In the genomic region with DNA sequence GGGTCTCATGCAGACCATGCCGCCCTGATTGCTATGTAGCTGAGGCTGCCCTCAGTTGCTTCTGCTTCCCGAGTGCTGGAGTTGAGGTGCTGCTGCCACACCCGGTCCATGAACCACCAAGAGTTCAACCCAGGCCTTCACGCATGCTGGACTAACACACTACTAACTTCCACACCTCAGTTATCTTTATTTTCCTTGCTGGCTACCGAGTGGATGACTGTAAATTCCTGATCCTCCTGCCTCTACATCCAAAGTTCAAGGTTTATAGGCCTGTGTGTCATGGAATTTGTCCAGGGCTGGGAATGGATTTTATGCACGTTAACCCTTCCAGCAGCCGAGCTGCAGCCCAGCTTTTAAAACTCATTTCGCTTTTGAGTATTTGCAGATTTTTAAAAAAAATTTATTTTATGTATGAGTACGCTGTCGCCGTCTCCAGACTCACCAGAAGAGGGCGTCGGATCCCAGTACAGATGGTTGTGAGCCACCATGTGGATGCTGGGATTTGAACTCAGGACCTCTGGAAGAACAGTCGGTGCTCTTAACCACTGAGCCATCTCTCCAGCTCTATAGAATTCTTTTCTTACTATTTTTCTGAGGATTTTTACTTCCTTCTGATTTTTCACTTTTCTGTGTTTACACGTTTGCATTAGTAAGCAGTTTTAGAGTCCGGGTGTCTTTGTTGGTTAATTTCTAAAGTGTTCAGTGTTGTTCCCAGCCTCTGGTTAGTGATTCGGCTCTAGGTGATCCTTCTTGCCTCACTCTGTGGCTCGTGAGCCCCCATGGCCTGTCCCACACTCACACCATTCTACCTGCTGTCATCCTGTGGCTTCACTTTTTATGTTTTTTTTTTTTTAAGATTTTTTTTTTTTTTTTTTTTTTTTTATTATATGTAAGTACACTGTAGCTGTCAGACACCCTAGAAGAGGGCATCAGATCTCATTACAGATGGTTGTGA, we compare ENCODE assay signal across 10 mouse cellular contexts. TPM values are rescaled to one million over a fixed set of nuclear protein-coding genes. Genes with fewer than 3 reads are reported as not detected.
DNase-seq lines count a peak whose midpoint lies in the region; ATAC-seq and TF ChIP-seq lines count a peak whose summit lies in the region.
"Had no signal": no experiment of that assay in that cellular context is flagged by ENCODE, and none has a peak within 500 bp of the region (broad histone marks: within the 10 kb centered on the region; RNA-seq: fewer than 3 reads in every experiment).

No protein-coding gene starts in this region.

- peaks cover 27% of the 10 kb centered on the region for H3K36me3 ChIP-seq in forebrain, embryonic 15.5 days
- peaks cover 73% of the 10 kb centered on the region for H3K36me3 ChIP-seq in forebrain, embryonic 13.5 days (ENCODE audit: poor library complexity, severe bottlenecking)
- peaks cover 4% of the 10 kb centered on the region for H3K36me3 ChIP-seq in liver, embryonic 14.5 days (replicated peaks; ENCODE audit: control insufficient read depth, insufficient read depth, low read depth)
- H3K36me3 ChIP-seq in liver, embryonic 11.5 days (ENCODE audit: control insufficient read depth, insufficient read depth, low read length): peaks cover 8% of the 10 kb centered on the region; the same call in 1 of the 2 replicates

- no peak overlapping the region for H3K4me3 ChIP-seq in forebrain, embryonic 15.5 days
- no peak overlapping the region for H3K4me3 ChIP-seq in forebrain, embryonic 13.5 days
- H3K4me3 ChIP-seq in liver, embryonic 14.5 days (ENCODE audit: insufficient read depth in 1 of 2, low read depth in 2 of 2, low read length in 2 of 2): no peak overlapping the region
- no peak overlapping the region for H3K4me3 ChIP-seq in liver, embryonic 11.5 days (ENCODE audit: low read depth, low read length)

- H3K4me1 ChIP-seq in forebrain, embryonic 15.5 days: peaks cover 7% of the 10 kb centered on the region
- peaks cover 7% of the 10 kb centered on the region for H3K4me1 ChIP-seq in forebrain, embryonic 13.5 days
- H3K4me1 ChIP-seq in liver, embryonic 14.5 days (replicated peaks; ENCODE audit: control insufficient read depth in 2 of 2, insufficient read depth in 2 of 2, low read length in 1 of 2): no peaks in the 10 kb centered on the region
- H3K4me1 ChIP-seq in liver, embryonic 11.5 days (replicated peaks; ENCODE audit: control insufficient read depth, insufficient read depth, low read length): no peaks in the 10 kb centered on the region

- peak; percentile 28; the same call in 1 of the 2 replicates for TF ChIP-seq CTCF in liver, embryonic 14.5 days (IDR thresholded peaks at IDR 0.05; ENCODE audit: low read depth)

- no peak overlapping the region for H3K4me2 ChIP-seq in forebrain, embryonic 15.5 days (replicated peaks)
- H3K4me2 ChIP-seq in forebrain, embryonic 13.5 days: no peak overlapping the region
- no peak overlapping the region for H3K4me2 ChIP-seq in liver, embryonic 14.5 days (ENCODE audit: low read depth)
- no peak overlapping the region for H3K4me2 ChIP-seq in liver, embryonic 11.5 days
- H3K4me2 ChIP-seq: heart, embryonic 11.5 days had no signal

- ATAC-seq in forebrain, embryonic 15.5 days (replicated peaks): 0 out of 2 replicates have a peak, but pooled peaks have one; percentile 10
- no peak; the same call in 1 of the 2 replicates for ATAC-seq in forebrain, embryonic 13.5 days
- no peak for ATAC-seq in liver, embryonic 14.5 days (ENCODE audit: insufficient read depth)
- ATAC-seq in liver, embryonic 11.5 days (replicated peaks; ENCODE audit: low FRiP score): no peak

- no peak for TF ChIP-seq EP300 in liver, embryonic 14.5 days (IDR thresholded peaks at IDR 0.05; ENCODE audit: low read depth)

- DNase-seq in liver, embryonic 14.5 days (ENCODE audit: low read depth in 3 of 3, low spot score in 3 of 3): no peak
- no peak for DNase-seq in liver, embryonic 11.5 days (ENCODE audit: low spot score)
- DNase-seq in induced T-regulatory cell, adult 2 months (ENCODE audit: low read depth): peak; percentile 26
- peak; percentile 24 to 48 for DNase-seq in kidney, postnatal 25 days
- DNase-seq in spleen, postnatal 4 days (ENCODE audit: low spot score in 2 of 2): no peak
- no peak for DNase-seq in left cerebral cortex, postnatal 4 days
- DNase-seq: thymus, adult 18-20 months had no signal

- intact Hi-C loops in left cerebral cortex, postnatal 4 days (cut with DNase I): loop anchor here (5.0 to 10.0 kb wide), 2 partner anchors 50 to 312 kb away; no protein-coding TSS in a partner anchor

- H3K27ac ChIP-seq in forebrain, embryonic 15.5 days (replicated peaks): no peak overlapping the region
- no peak overlapping the region for H3K27ac ChIP-seq in forebrain, embryonic 13.5 days
- H3K27ac ChIP-seq in liver, embryonic 14.5 days: no peak overlapping the region
- no peak overlapping the region for H3K27ac ChIP-seq in liver, embryonic 11.5 days (ENCODE audit: low read depth, low read length)

- H3K9me3 ChIP-seq in forebrain, embryonic 15.5 days: no peaks in the 10 kb centered on the region
- no peaks in the 10 kb centered on the region for H3K9me3 ChIP-seq in forebrain, embryonic 13.5 days (replicated peaks)
- no peaks in the 10 kb centered on the region for H3K9me3 ChIP-seq in liver, embryonic 14.5 days (ENCODE audit: control insufficient read depth, low read length)
- H3K9me3 ChIP-seq in liver, embryonic 11.5 days (ENCODE audit: control insufficient read depth, low read length): no peaks in the 10 kb centered on the region

- no peaks in the 10 kb centered on the region for H3K27me3 ChIP-seq in forebrain, embryonic 15.5 days
- H3K27me3 ChIP-seq in forebrain, embryonic 13.5 days: no peaks in the 10 kb centered on the region
- no peaks in the 10 kb centered on the region for H3K27me3 ChIP-seq in liver, embryonic 14.5 days (ENCODE audit: control insufficient read depth, insufficient read depth, low read length)
- H3K27me3 ChIP-seq in liver, embryonic 11.5 days (replicated peaks; ENCODE audit: control insufficient read depth, insufficient read depth, low read length): no peaks in the 10 kb centered on the region

- WGBS in forebrain, embryonic 15.5 days: 92% methylated on average over 18 of the region's 18 CpGs
- 92% methylated on average over 18 of the region's 18 CpGs for WGBS in forebrain, embryonic 13.5 days
- 78% methylated on average over 18 of the region's 18 CpGs for WGBS in liver, embryonic 14.5 days (ENCODE audit: insufficient replicate concordance)
- WGBS in liver, embryonic 11.5 days: 84% methylated on average over 18 of the region's 18 CpGs

- H3K9ac ChIP-seq in forebrain, embryonic 15.5 days (replicated peaks): no peak overlapping the region
- no peak overlapping the region for H3K9ac ChIP-seq in forebrain, embryonic 13.5 days
- no peak overlapping the region for H3K9ac ChIP-seq in liver, embryonic 14.5 days (replicated peaks)
- no peak overlapping the region for H3K9ac ChIP-seq in liver, embryonic 11.5 days (ENCODE audit: low read depth, low read length)

RNA-seq across cellular contexts. Expression of gene Ppa1, which starts 8.9 kb away (rescaled TPM):
- 243 and 249 TPM in 2 replicates for polyA plus RNA-seq in forebrain, embryonic 15.5 days (2015; fragmentation: Nextera tagmentation; extraction: Ambion mirVana)
- 285 and 287 TPM in 2 replicates for polyA plus RNA-seq in forebrain, embryonic 13.5 days (2015; fragmentation: Nextera tagmentation; extraction: Ambion mirVana)
- polyA plus RNA-seq in liver, embryonic 14.5 days (2012; rRNA removed): 28.2 and 51.8 TPM in 2 replicates
- polyA plus RNA-seq in liver, embryonic 14.5 days (2014; fragmentation: Nextera tagmentation; extraction: Ambion mirVana): 96.8 and 98.1 TPM in 2 replicates
- 218 and 237 TPM in 2 replicates for polyA plus RNA-seq in liver, embryonic 11.5 days (2014; fragmentation: Nextera tagmentation; extraction: Ambion mirVana)
- 100 to 1,000 TPM; 126 to 138 TPM for total RNA-seq in left cerebral cortex, postnatal 4 days (2021)

RNA-seq across cellular contexts. Expression of gene Sar1a, which starts 22.9 kb away (rescaled TPM):
- 213 and 219 TPM in 2 replicates for polyA plus RNA-seq in forebrain, embryonic 15.5 days (2015; fragmentation: Nextera tagmentation; extraction: Ambion mirVana)
- polyA plus RNA-seq in forebrain, embryonic 13.5 days (2015; fragmentation: Nextera tagmentation; extraction: Ambion mirVana): 205 and 216 TPM in 2 replicates
- 31.7 and 39.0 TPM in 2 replicates for polyA plus RNA-seq in liver, embryonic 14.5 days (2012; rRNA removed)
- polyA plus RNA-seq in liver, embryonic 14.5 days (2014; fragmentation: Nextera tagmentation; extraction: Ambion mirVana): 78.7 and 80.1 TPM in 2 replicates
- polyA plus RNA-seq in liver, embryonic 11.5 days (2014; fragmentation: Nextera tagmentation; extraction: Ambion mirVana): 166 and 177 TPM in 2 replicates
- total RNA-seq in left cerebral cortex, postnatal 4 days (2021): 100 to 1,000 TPM; 135 to 139 TPM

RNA-seq across cellular contexts. Expression of gene Tysnd1, which starts 38.1 kb away (rescaled TPM):
- 28.2 and 32.7 TPM in 2 replicates for polyA plus RNA-seq in forebrain, embryonic 15.5 days (2015; fragmentation: Nextera tagmentation; extraction: Ambion mirVana)
- 18.0 and 18.4 TPM in 2 replicates for polyA plus RNA-seq in forebrain, embryonic 13.5 days (2015; fragmentation: Nextera tagmentation; extraction: Ambion mirVana)
- polyA plus RNA-seq in liver, embryonic 14.5 days (2012; rRNA removed): 16.2 and 20.9 TPM in 2 replicates
- polyA plus RNA-seq in liver, embryonic 14.5 days (2014; fragmentation: Nextera tagmentation; extraction: Ambion mirVana): 13.9 and 14.2 TPM in 2 replicates
- polyA plus RNA-seq in liver, embryonic 11.5 days (2014; fragmentation: Nextera tagmentation; extraction: Ambion mirVana): 39.0 and 47.4 TPM in 2 replicates
- total RNA-seq in left cerebral cortex, postnatal 4 days (2021): 10 to 100 TPM; 32.0 to 36.6 TPM

RNA-seq across cellular contexts. Expression of gene Aifm2, which starts 57.9 kb away (rescaled TPM):
- 5.2 and 6.7 TPM in 2 replicates for polyA plus RNA-seq in forebrain, embryonic 15.5 days (2015; fragmentation: Nextera tagmentation; extraction: Ambion mirVana)
- 5.0 and 5.1 TPM in 2 replicates for polyA plus RNA-seq in forebrain, embryonic 13.5 days (2015; fragmentation: Nextera tagmentation; extraction: Ambion mirVana)
- 1.4 and 2.1 TPM in 2 replicates for polyA plus RNA-seq in liver, embryonic 14.5 days (2012; rRNA removed)
- 2.7 and 3.2 TPM in 2 replicates for polyA plus RNA-seq in liver, embryonic 14.5 days (2014; fragmentation: Nextera tagmentation; extraction: Ambion mirVana)
- polyA plus RNA-seq in liver, embryonic 11.5 days (2014; fragmentation: Nextera tagmentation; extraction: Ambion mirVana): 9.1 and 9.3 TPM in 2 replicates
- 10 to 100 TPM in 1 of 2 experiments, 1 to 10 TPM in 1; 9.5 to 10.4 TPM for total RNA-seq in left cerebral cortex, postnatal 4 days (2021)

Comparison
In these comparisons a context has a peak if more than half of its experiments do, and no peak if none do; other contexts are left out.
1. DNase-seq: peak in induced T-regulatory cell, adult 2 months (single experiment) and kidney, postnatal 25 days (2 of 2); none in liver, embryonic 14.5 days (0 of 3), liver, embryonic 11.5 days (single experiment), spleen, postnatal 4 days (0 of 2) and left cerebral cortex, postnatal 4 days (single experiment).